Mouse (Mus musculus) left cerebral cortex, adult 11 months (tissue): ENCODE data around the gene Rhox4g.
"Not testable (repeated sequence)": the region's sequence is repeated elsewhere in the genome, so short reads cannot be mapped to it uniquely, and the experiment has no call there.

ENCODE experiments used
- DNase-seq: peaks from one replicate; pipeline ENCODE4 v3.0.0; 2022; ENCODE audit warnings: low spot score

Rhox4g gene

GRCm38 (mm10) chrX:37651227-37651626 is at the start of gene Rhox4g:
Gene Rhox4g, minus strand, starts transcription at chrX:37651327.
- not testable (repeated sequence) for DNase-seq

GRCm38 (mm10) chrX:37692261-37692660 is 41.1 kb upstream of the Rhox4g start:
- no peak for DNase-seq

- DNase-seq: no peak
These were observed 32.0 kb upstream of the Rhox4g start for GRCm38 (mm10) chrX:37683031-37683715.

GRCm38 (mm10) chrX:37673177-37673576 is 22.1 kb upstream of the Rhox4g start, which contains the start of gene Rhox2h:
Gene Rhox2h, minus strand, starts transcription at chrX:37673277.
- DNase-seq: not testable (repeated sequence)

GRCm38 (mm10) chrX:37668664-37669063 is 17.5 kb upstream of the Rhox4g start, which contains the start of gene Rhox3h:
Gene Rhox3h, minus strand, starts transcription at chrX:37668764.
- not testable (repeated sequence) for DNase-seq

GRCm38 (mm10) chrX:37643370-37643769 is 7.8 kb downstream of the Rhox4g start, which contains the start of gene Rhox2g:
Gene Rhox2g, minus strand, starts transcription at chrX:37643470.
- DNase-seq: not testable (repeated sequence)

GRCm38 (mm10) chrX:37628512-37628911 is 22.6 kb downstream of the Rhox4g start, which contains the start of gene Rhox3g:
Gene Rhox3g, minus strand, starts transcription at chrX:37628612.
- not testable (repeated sequence) for DNase-seq

- not testable (repeated sequence) for DNase-seq
These were observed 43.5 kb downstream of the Rhox4g start, which contains the start of gene Rhox4f for GRCm38 (mm10) chrX:37607604-37608003. Gene Rhox4f, minus strand, starts transcription at chrX:37607704.
